Mouse (Mus musculus): ENCODE results near the gene Cwf19l2. TPM values are rescaled to one million over a fixed set of nuclear protein-coding genes. Genes with fewer than 3 reads are reported as not detected.

Gene Cwf19l2
- polyA plus RNA-seq, 1 experiment from 2014 or later, result 14.2 TPM

Other genes starting within 250 kb of the Cwf19l2 start
- 23.1 and 23.7 TPM in 2 replicates for gene Alkbh8, start 68.5 kb upstream of the Cwf19l2 start, polyA plus RNA-seq (2015; fragmentation: Nextera tagmentation; extraction: Ambion mirVana)
- gene Gucy1a2, start 129.2 kb downstream of the Cwf19l2 start, polyA plus RNA-seq (2015; fragmentation: Nextera tagmentation; extraction: Ambion mirVana), result 1.6 and 2.1 TPM in 2 replicates

Data from lung, embryonic 16.5 days (tissue).